Mouse (Mus musculus) ovary, postnatal 14 days (tissue): ENCODE results near the gene Ssxa1.
A peak's percentile ranks its signal among the peaks of the same experiment; 100 is the strongest.
"Not testable (repeated sequence)": the region's sequence is repeated elsewhere in the genome, so short reads cannot be mapped to it uniquely, and the experiment has no call there.

ENCODE experiments used
- DNase-seq: peaks from one replicate; pipeline ENCODE4 v3.0.0; 2022; ENCODE audit warnings: low spot score

The Ssxa1 gene

GRCm38 (mm10) chrX:21115520-21115919, at the start of gene Ssxa1:
TSS of gene Ssxa1 (plus strand) at chrX:21115820.
- no peak for DNase-seq

GRCm38 (mm10) chrX:21068106-21068505, 47.5 kb upstream of the Ssxa1 start, which contains the start of gene Spaca5:
TSS of gene Spaca5 (plus strand) at chrX:21068406.
- DNase-seq, result no peak

GRCm38 (mm10) chrX:21088645-21088982, 27.0 kb upstream of the Ssxa1 start:
- DNase-seq, result no peak

DNA sequence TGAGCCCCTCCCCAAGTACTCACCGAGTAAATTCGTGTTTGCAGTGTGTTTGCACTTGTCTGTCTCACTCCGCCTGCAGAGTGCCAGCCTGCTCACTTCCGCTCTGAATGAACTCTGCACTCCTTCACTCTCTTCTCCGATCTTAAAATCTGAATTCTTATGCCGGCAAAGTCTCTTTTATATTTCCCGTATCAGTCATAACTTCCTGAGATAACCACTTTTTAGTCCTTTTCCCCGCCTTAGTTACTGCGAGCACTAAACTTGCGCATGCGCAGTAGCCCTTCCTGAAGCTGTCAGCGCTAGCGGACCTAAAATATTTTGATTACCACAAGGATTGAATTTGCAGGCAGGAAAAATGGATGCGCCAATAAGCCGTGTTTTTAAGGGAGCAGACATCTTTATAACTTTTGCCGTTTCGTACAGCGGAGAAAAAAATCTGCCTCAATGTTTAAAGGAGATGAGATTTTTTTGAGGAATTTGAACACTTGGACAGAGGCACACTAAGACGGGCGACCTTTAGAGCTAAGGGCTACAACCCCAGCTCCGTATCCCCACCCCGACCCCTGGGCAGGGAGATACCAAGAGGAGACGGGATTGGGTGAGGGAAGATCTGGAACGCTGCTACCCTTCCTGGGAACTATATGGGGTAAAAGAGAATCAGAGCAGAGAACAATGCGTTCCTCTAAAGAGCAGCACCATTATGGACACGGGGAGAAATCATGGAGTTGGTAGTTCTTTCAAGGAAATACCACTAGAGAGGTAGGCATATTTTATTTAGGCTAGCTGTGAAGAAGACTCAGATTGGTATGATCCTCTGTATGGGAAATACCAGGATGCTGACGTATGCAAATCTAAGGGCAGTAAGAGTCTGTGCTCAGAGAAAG, 26.4 kb upstream of the Ssxa1 start, which contains the start of gene Zfp300:
Zfp300 (minus strand) TSS at position 545 of the 884 bp plus-strand sequence.
- DNase-seq, result peak; percentile 27

DNA sequence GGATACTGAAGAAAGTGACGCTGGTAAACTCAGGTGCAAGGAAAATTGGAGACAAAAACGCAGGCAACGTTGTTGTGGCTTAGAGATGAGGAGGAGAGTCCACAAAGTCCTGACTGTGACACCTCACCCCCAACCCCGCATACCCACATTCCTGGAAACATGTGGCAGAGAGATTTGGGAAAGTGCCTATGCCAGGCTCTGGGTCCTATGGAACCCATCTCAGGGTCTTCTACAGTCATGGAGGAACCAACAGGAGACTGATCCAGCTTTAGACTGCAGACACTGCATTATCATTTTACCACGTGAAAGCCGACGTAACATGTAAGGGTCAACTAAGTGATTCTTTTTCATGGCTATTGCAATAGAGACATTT, 25.8 kb upstream of the Ssxa1 start:
- DNase-seq, result peak; percentile 3

GRCm38 (mm10) chrX:21146675-21147074, 31.1 kb downstream of the Ssxa1 start:
- not testable (repeated sequence) for DNase-seq
